Mouse (Mus musculus): ENCODE results near the gene Chmp6.

Gene Chmp6

DNA sequence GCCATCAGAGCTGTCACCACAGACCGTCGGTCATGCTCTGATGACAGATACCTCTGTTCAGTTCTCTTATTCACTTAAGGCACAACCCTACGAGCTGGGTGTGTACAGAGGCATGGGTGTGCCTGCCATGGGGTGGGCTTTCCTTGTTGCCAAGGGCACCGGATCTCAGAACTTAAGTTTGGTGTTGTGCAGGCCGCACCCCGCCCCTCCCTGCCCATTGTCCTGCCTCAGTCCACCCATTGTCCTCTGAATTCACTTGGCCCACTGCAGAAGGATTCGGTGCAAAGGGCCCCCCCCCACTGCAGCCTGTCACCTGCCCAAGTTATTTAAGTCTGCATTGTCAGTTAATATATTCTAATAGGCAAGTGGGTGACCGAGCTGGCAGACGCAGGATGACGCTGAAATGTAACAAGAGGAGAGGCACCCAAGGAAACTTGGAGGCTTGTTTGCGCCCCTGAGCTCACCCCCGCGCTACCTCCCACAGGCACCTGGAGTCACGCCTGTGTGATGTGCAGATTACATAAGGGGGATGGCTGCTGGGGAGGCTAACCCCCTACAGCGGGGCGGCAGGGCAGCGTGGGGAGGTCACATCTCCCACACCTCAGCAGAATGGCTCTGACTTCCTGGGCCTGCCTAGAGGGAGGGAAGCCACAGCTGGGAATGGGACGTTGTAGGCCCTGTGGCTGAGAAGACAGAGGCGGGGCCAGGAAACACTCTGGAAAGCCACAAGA is 24.7 kb downstream of the Chmp6 start:
- DNase-seq (ENCODE audit: low spot score), result no peak

GRCm38 (mm10) chr11:119939073-119939710 is 26.0 kb downstream of the Chmp6 start:
- DNase-seq (ENCODE audit: low spot score), result no peak

- DNase-seq (ENCODE audit: low spot score), result no peak
Observed at GRCm38 (mm10) chr11:119939711-119940106, 26.5 kb downstream of the Chmp6 start.

DNA sequence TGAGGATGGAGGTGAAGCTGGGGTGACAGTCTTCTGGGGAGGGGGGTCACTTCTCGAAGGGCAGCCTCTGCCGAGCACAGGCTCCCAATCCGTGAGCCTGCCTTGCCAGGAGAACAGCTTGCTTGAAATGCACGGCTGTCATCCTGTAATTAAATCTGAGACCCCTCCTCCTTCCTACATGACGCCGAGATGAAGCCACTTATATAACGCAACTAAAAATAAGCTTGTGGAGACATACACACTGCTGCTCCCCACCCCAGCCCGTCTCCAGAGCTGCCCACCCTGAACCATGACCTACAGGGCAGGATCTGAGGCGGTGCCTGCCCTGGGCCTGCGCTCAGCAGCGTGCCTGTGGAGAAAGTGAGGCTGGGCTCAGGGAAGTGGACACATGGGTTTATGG is 26.9 kb downstream of the Chmp6 start:
- DNase-seq (ENCODE audit: low spot score), result peak; percentile 59

GRCm38 (mm10) chr11:119941794-119942193 is 28.6 kb downstream of the Chmp6 start:
- DNase-seq (ENCODE audit: low spot score), result no peak

GRCm38 (mm10) chr11:119942201-119942726 is 29.0 kb downstream of the Chmp6 start:
- DNase-seq (ENCODE audit: low spot score), result no peak

DNA sequence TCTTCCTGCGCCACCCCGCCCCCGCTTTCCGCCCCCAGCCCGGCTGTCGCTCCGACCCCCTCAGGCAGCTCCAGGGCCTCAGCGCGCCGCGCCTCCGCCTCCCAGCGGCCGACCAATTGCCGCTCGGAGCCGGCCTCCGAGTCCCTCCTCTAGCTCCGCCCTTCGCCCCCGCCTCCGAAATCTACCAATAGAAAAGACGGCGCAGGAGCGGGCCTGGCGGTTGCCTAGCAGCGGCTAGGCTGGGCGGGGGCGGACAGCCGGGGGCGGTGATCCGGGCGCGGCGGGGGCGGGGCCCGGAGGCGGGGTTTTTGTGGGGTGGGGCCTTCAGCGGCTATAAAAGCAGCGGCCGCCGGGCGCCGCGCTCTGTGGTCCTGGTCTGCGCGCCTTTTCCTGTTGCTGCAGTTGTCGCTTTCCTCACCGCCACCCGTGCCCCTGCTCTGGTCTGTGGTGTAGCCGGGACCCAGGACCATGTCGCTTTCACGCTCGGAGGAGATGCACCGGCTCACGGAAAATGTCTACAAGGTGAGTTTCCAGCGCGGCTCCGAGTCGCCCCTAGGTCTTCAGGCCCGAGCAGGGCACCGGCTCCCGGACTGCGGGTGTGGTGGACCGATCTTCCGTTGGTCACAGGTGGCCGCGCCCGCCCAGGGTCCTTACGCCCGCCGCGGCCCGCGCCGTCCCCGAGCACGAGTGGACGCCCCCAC is 29.6 kb downstream of the Chmp6 start, which contains the start of gene Baiap2:
TSS of gene Baiap2 (plus strand) at position 37 of the 701 bp plus-strand sequence.
- DNase-seq (ENCODE audit: low spot score), result peak; percentile 92

DNA sequence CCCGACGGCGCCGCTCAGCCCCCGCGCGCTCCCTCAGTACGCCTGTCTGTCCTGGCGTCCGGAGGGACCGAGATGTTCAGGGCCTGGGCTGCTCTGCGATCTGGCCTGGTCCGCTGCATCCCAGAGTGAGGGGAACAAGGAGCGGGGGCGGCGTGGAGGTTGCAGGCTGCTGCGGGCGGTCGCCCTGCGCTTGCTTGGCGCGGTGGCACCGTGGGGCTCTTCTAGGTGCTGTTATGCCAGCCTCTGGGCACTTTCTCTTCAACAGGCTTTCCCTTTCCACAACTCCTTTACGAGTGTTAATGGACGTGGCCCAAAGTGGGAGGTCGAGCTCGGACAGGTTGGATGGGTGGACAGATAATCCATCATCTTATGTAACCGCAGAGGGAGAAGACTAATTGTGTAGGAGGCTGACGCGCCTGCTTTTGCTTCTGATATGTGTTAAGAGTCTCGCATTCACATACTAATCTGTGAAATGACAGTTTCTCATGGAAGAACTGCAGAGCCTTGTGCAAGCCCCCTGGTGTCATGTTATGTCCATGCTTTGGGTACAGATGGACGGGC is 30.3 kb downstream of the Chmp6 start:
- DNase-seq (ENCODE audit: low spot score), result no peak

DNA sequence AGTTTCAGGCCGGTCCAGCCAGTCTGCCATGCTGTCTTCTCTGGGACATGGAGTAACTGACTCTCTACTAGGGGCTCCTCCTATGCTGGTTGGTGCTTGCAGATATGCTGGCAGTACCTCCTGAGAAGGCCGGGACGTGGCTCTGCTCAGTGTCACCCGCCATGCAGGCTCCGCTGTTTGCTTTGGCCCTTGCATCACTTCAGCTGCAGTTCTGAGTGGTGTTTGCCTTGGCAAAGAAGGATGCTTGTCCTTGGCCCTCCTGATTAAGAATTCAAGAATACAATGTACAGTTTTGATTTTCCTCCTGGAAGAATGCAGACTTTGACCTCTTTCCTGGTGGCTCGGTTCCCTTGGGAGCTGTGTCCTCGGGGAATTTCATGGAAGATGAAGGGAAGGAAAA is 32.1 kb downstream of the Chmp6 start:
- DNase-seq (ENCODE audit: low spot score), result no peak

DNA sequence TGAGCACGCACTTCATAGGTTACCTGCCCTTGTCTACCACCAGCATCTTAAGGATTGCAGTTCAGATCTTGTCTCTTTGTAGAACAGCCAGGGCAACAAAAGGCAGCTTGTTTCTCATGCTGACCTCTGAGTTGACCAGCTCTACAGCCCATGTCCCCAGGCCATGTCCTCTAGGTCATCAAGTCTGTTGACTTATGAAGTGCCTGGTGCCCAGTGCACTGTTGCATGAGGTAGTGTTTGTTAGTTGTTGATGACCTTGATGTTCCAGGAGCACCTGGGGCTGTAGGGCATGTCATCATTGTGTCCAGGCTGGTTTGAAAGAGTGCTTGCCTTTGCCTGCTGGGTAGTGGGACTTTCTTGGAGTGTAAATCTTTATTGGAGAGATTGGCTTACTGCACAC is 34.2 kb downstream of the Chmp6 start:
- DNase-seq (ENCODE audit: low spot score), result no peak

- DNase-seq (ENCODE audit: low spot score), result no peak
Observed at GRCm38 (mm10) chr11:119947897-119948296, 34.7 kb downstream of the Chmp6 start.

DNA sequence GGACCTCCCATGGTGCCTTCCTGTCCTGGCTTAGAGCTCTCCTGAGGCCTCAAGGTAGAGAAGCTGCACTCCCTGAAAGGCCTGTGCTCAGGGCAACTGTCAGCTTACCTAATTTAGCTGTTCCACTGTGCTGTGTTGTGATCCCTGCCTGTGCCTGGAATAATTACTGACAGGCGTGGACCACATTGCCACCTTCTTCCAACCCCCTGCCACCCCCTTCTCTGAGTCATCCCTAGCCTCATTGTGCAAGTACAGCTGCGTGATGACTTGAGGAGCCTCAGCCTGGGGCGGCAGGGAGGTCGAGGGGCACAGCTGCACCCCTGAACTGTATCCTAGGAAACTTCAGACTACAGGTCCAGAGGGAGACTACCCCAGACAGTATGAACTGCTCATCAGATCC is 35.1 kb downstream of the Chmp6 start:
- DNase-seq (ENCODE audit: low spot score), result no peak

- no peak for DNase-seq (ENCODE audit: low spot score)
Observed at GRCm38 (mm10) chr11:119948803-119949202, 35.6 kb downstream of the Chmp6 start.

GRCm38 (mm10) chr11:119950535-119950934 is 37.3 kb downstream of the Chmp6 start:
- DNase-seq (ENCODE audit: low spot score), result no peak

GRCm38 (mm10) chr11:119951326-119951725 is 38.1 kb downstream of the Chmp6 start:
- DNase-seq (ENCODE audit: low spot score), result no peak

DNA sequence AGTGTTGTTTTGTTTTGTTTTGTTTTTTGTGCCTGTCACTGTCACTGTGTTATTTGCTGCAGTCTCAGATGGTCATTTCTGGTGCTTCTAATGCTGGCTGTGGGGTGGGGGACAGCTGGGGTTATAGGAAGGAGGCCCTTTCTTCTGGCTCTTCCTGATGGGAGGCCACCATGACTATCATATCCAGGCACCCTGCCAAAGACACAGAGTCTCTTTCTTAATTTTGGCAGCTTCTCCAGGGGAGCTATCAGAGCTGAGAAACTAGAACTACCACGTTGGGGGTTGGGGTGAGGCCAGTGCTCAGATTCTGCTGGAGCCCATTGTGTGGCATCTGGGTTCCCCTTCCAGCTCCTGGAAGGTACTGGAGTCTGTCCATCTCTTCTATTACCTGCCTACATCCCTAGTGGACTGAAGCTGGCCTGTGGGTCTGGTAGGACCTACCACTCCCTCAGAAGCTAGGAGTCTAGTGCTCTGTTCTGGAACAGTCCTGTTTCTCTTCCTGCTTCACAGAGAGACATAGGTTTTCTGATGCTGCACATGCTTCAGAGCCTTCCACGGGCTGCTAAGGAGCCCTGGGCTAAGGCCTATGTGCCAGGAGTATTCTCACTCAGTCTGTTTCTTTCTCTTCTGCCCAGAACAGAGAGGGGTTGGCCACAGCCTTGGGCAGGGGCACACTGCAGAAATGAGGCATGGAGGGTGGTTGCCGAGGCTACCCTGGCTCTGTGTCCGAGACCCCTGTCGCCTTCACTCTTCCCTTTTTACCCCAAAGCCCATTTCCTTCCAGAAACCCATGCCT is 39.4 kb downstream of the Chmp6 start:
- DNase-seq (ENCODE audit: low spot score), result no peak

GRCm38 (mm10) chr11:119954233-119954632 is 41.0 kb downstream of the Chmp6 start:
- DNase-seq (ENCODE audit: low spot score), result no peak

DNA sequence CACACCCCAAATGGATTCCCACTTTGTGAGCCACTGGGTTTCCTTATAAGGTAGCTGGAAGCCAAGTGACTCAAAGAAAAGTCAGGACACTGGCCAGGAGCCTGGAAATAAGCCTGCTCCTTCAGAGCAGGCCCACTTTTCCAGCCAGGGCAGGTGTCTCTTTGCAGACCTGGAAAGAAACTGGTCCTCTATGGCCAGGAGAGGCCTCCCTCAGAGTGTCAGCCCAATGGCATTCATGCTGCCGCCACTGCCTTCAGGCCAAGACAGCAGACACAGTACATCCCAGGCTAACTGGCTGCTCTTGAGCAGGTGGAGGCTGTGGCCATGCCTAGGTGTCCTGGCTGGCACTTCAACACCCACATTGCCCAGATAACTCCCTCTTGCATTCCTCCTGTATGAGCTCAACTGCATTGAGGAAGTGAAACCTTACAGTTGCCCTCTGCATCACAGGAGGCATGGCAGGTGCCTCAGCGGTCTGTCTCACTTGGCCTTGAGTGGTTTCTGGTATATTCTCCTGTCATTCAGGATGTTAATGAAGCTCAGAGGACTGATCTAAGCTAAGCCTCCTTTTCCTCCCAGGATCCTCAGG is 41.6 kb downstream of the Chmp6 start:
- no peak for DNase-seq (ENCODE audit: low spot score)

- DNase-seq (ENCODE audit: low spot score), result no peak
Observed at GRCm38 (mm10) chr11:119955432-119955831, 42.2 kb downstream of the Chmp6 start.

DNA sequence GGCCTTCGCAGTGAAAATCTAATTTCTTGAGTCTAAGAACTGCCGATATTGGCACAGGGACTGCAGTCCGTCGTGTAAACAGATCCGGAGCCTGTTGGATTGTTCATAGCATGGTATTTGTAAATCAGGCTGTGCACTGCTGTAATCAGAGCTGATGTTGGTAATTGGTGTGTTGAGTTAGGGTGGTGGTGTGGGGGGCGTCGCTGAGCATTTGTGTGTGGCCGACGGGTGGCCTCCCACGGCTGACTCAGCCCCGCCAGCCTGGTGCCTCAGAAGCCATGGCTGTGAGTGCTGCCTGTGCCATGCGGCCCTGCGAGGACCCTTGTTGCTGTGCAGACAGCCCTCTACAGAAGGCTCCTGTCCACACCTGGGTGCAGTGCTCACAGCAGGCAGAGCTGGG is 43.3 kb downstream of the Chmp6 start:
- DNase-seq (ENCODE audit: low spot score), result no peak

DNA sequence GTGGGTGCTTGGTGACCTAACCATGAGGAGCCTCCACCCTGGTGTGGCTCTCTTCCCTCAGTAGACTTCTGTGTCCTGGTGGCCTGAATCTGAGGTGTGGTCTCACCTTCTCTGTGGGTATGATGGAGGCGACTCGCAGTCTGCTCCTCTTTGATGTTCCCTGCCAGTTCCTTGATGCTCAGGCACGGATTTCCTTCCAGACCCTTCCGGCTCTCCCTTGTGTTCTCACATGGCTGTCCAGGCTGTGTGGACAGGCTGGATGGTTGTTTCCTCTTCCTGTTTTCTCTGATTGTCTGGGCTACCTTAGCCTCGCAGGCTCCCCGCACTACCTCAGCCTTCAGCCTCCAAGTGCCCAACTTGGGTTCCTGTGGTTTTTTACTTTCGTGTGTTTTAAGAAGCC is 45.6 kb downstream of the Chmp6 start:
- no peak for DNase-seq (ENCODE audit: low spot score)
